Mouse (Mus musculus): ENCODE measurements at regions not wholly inside any gene's neighbourhood (a gene's known extent, or its start where the extent isn't known, plus 50 kb on each side); places are given as distances from the start of the nearest gene placed in this dataset.

DNA sequence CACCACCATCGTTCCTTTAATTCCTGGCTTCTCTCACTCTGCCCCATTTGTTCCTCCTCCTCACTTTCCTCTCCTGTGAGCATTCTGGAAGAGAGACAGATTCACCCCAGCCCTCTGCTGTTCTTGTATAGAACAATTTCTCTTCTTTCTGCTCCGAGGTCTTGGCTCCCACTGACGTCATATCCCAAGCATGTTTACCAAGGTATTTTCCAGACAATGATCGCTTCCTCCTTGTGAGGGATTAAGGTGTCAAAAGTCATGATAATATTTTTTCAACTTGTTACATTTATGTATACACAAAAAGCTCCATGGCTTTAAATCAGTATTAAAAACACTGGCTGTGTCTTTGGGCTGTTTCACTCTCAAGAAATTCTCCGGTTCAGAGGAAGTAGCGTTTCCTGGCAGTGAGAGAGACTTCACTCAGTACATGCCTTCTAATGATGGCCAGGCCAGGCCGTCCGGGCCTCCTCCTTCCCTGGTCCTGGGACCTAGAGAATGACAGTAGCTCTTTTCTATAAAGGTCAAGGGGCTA is 142.4 kb upstream of the Spdl1 start:
- no peak for DNase-seq

GRCm38 (mm10) chr11:34973467-34973921 is 140.1 kb upstream of the Spdl1 start:
- no peak for DNase-seq

GRCm38 (mm10) chr11:34973012-34973411 is 139.6 kb upstream of the Spdl1 start:
- DNase-seq: no peak

GRCm38 (mm10) chr11:34959291-34959690 is 125.8 kb upstream of the Spdl1 start:
- DNase-seq: no peak

- no peak for DNase-seq
Observed at GRCm38 (mm10) chr11:34941486-34942456, 108.3 kb upstream of the Spdl1 start.

DNA sequence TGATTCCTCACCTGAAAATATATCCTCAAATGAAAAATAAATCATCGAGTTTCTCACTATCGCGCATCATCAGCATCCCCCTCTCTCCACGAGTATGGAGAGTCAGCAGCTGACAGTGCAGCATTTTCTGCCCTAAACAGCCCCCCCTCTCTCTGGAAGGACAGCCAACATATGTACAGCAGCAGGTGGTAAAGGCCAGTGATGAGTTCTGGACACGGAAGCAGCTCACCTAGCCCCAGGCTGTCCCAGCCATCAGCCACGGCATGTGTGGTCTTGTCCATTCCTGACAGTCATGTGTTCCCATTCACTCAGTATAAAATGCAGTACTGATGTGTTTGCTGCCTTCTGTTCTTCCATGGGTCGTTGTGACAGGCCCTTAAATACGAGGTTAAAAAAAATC is 106.7 kb upstream of the Spdl1 start:
- no peak for DNase-seq

DNA sequence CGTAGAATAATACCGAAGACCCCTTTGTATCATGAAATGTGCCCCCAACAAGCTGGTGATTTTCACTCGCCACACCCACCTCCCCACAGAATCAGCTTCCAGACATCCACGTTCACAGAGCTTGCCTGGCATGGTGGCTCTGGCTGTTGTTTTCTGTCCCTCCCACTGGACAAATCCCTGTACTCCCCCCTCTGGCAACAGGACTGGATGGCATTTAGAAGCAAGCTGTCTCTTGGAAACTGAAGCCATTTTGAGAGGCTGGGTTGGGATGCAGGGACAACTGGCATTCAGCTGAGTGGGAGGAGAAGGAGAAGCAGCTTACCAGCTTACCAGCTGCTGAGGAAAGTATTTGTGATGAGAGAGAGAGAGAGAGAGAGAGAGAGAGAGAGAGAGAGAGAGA is 105.6 kb upstream of the Spdl1 start:
- DNase-seq: no peak

- DNase-seq: no peak
Observed at GRCm38 (mm10) chr11:34932191-34932590, 98.8 kb upstream of the Spdl1 start.

GRCm38 (mm10) chr11:34917175-34917574 is 83.7 kb upstream of the Spdl1 start:
- no peak for DNase-seq

DNA sequence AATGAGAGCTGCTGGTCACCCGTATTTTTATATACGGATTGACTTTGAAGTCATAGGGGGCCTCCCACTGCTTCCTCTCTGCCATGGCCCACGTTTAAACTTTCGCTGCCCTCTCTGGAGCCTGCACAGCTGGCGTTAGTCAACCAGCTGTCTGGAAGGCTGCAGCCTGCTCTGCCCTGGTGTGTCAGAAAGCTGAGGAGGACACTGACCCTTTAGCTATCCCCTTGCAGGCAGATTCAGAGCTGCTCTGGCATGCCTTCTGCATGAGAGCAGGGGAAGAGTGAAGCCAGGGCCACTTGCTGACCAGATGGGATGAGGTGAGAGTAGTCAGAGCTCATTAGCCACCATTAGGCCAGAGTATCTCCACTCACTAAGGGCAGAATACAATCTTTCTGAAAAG is 76.4 kb upstream of the Spdl1 start:
- no peak for DNase-seq

GRCm38 (mm10) chr11:34904271-34904670 is 70.8 kb upstream of the Spdl1 start:
- DNase-seq: no peak

- DNase-seq: peak; percentile 17 to 27
Observed at GRCm38 (mm10) chr11:34899400-34899799, 66.0 kb upstream of the Spdl1 start.

DNA sequence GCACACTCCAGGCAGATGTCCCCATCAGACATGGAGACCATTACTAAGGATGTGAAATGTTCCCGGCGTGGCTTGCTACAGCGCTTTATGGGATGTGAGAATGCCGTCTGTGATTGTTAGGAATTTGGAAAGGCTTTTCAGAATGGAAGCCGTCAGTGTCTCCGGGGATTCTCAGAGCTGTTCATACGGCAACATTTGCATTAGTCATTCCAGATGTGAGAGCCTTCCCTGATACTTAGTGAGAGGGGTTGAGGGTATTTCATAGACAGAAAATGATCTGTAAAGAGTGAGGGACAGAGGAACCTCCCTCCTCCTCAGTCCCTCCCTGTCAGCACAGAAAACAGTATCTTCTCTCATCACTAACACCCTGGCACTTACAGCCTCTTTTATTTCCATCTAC is 62.2 kb upstream of the Spdl1 start:
- no peak for DNase-seq

DNA sequence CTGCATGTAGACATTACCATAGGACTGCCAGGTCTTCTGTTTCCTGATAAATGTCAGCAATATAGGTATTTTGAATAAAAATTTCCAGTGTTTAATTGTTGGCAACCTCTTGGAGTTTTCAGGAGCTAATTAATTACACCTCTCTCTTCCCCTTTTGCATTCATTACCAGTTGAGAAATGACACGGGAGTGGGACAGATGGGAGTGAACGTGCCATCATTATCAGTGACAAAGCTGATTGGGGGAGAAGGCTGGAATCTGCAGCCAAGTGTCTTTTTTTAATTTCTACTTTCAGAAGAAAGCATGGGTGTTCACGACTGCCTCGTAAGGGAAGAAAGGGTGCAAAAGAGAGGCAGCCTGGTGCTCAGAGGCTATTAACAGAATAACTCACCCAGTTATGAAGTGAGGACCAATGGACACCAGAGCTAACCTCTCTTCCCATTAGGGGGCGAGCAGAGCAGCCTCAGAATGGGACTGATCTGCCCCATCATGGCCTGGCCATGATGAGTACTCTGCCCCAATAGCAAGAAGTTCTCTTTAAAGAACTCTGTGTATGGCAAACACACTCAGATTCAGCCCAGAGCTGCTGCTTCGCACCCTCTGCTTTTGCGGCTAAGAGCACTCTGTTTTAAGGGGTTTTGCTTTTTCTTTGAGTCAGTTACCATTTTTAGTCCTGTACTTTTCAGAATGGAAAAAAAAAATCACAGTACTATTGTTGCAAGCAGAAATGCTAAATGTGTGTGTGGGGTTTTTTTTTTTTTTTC is 55.1 kb upstream of the Spdl1 start:
- no peak for DNase-seq

DNA sequence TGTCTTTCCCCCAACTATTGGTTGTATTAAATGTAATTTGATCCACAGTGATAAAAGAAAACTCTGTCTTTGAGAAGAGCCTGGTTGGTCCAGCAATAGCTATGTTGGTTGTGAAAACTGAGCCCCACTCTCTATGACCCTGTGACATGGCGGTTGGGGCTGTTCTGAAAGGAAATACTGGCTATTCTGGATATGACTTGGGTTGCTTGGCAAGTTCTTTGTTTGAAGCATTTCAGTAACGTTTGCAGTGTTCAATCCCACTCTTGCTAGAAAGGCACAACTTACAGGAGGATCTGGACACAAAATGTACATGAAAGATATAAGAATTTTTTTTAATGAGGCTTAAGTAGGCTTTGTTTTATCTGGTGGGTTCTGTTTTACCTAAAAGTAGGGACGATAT is 54.1 kb upstream of the Spdl1 start:
- DNase-seq: no peak
